Mouse (Mus musculus): ENCODE measurements around the gene Itgad. TPM values are rescaled to one million over a fixed set of nuclear protein-coding genes. Genes with fewer than 3 reads are reported as not detected.

Gene Itgad
- polyA plus RNA-seq, 1 experiment: 61.3 TPM

DNA sequence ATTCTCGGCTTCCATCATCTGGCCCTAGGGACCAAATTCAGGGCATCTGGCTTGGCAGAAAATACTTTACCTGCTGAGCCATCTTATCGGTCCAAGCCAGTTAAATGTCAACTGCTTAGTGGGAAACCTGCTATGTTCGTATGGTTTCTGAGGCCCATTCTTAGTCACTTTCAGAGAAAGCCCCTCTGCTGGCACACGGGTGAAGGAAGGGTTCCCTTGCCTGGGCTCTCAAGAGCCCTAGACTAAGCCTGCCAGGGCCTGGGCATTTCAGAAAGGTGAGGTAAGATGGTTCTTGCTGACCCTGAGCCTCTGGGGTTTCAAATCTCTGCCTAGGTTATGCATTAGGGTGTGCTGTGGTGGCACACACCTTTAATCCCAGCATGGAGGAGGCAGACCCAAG lies 91.4 kb downstream of the Itgad start:
- TF ChIP-seq CTCF (IDR thresholded peaks at IDR 0.05; ENCODE audit: extremely low read depth, insufficient read depth, insufficient read length, insufficient replicate concordance): no peak
- no peak for TF ChIP-seq POLR2A (IDR thresholded peaks at IDR 0.05; ENCODE audit: low read depth, low read length)
- peaks cover 22% of the 10 kb centered on the region for H3K36me3 ChIP-seq (ENCODE audit: control insufficient read depth, insufficient read depth, low read length)
- no peak for DNase-seq (ENCODE audit: low read depth in 1 of 2, low spot score in 2 of 2)
- no peak overlapping the region for H3K27ac ChIP-seq (ENCODE audit: insufficient read depth, low read length)
- WGBS: 92% methylated on average over 4 of the region's 4 CpGs
- 0 out of 2 replicates have a peak, but pooled peaks cover 3% of the 10 kb centered on the region for H3K27me3 ChIP-seq (ENCODE audit: control insufficient read depth, insufficient read depth, low read length)
- no peaks in the 10 kb centered on the region for H3K4me1 ChIP-seq (ENCODE audit: control insufficient read depth, insufficient read depth, insufficient read length)
- no peak overlapping the region for H3K4me3 ChIP-seq (ENCODE audit: extremely low read depth, insufficient read depth, insufficient read length)

DNA sequence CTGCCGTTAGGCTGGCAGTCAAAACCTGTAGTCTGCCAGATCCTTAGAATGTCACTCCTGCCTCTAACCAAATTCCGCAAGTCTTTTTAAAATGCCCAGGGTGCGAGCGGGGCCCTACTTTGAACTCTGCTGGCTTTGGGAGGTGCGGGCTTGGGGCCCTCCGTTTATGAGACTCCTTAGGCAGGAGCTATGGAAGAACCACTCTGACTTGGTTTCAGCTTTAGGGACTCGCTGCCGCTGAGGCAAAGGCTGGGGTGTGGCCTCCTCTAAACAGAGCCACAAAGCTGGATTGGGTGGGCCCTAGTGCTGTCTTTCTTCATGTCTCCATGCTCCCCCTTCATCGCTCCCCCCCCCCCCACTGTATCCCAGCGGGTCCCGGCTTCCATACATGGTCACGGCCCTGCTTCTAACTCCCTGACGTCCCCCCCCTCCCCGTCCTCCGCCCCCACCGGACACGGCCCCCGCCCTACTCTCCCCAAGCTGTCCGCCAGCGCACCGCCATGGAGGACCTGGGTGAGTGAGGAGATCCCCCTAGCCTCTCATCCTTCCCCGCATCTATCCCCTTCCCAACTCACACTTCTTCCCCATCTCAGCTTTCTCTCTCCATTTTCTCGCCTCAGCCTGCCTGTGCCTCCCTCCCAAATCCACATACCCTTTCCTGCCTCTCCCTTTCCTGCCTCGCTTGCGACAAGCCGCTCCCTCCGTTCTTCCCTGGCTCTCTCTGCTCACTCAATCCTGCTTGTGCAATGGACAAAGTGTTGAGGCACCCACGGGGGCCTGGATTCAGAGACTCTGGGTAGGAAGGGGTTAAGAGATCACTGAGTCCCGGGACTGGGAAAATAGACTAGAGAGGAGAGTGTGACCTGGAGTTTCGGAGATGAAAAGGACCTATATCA lies 92.6 kb downstream of the Itgad start, which contains the start of gene Tgfb1i1:
Gene Tgfb1i1 (plus strand): TSS at position 317 of the 896 bp plus-strand sequence.
- Histone ChIP-seq H3K4me3 (ENCODE audit: extremely low read depth, insufficient read depth, insufficient read length) (peak within 1 kb of the TSS; percentile 51; the same call in 1 of the 2 replicates), H3K27me3 (ENCODE audit: control insufficient read depth, insufficient read depth, low read length) (0 out of 2 replicates have a peak, but pooled peaks cover 3% of the 10 kb centered on the region), H3K4me1 (ENCODE audit: control insufficient read depth, insufficient read depth, insufficient read length) (no peaks in the 10 kb centered on the region), H3K36me3 (ENCODE audit: control insufficient read depth, insufficient read depth, low read length) (peaks cover 20% of the 10 kb centered on the region), H3K27ac (ENCODE audit: insufficient read depth, low read length) (peak within 1 kb of the TSS; percentile 71)
- WGBS: 32% methylated on average over 28 of the region's 30 CpGs
- DNase-seq (ENCODE audit: low read depth in 1 of 2, low spot score in 2 of 2): no peak
- TF ChIP-seq POLR2A (IDR thresholded peaks at IDR 0.05; ENCODE audit: low read depth, low read length) (no peak), CTCF (IDR thresholded peaks at IDR 0.05; ENCODE audit: extremely low read depth, insufficient read depth, insufficient read length, insufficient replicate concordance) (no peak)

DNA sequence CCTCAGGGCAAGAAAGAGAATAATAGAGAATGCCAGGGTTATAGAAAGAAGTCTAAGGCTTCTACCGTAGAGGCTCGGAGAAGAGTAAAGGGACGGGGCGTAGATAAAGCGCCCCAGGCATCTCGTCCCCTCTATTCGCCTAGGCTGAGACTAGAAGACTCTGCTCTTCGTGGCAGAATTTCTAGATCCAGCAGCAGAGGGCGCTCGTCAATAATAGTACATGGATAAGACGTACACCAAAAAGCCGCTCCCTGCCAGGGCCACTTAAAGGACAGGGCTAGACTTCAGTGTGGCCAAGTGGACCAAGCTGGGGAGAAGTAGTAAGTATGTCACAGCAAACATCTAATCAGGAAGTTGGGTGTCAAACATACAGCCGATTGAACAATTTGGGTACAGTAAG lies 93.3 kb downstream of the Itgad start:
- TF ChIP-seq POLR2A (IDR thresholded peaks at IDR 0.05; ENCODE audit: low read depth, low read length) (no peak), CTCF (IDR thresholded peaks at IDR 0.05; ENCODE audit: extremely low read depth, insufficient read depth, insufficient read length, insufficient replicate concordance) (peak; percentile 35; the same call in 1 of the 2 replicates)
- Histone ChIP-seq H3K27ac (ENCODE audit: insufficient read depth, low read length) (no peak overlapping the region), H3K36me3 (ENCODE audit: control insufficient read depth, insufficient read depth, low read length) (peaks cover 16% of the 10 kb centered on the region), H3K4me1 (ENCODE audit: control insufficient read depth, insufficient read depth, insufficient read length) (no peaks in the 10 kb centered on the region), H3K4me3 (ENCODE audit: extremely low read depth, insufficient read depth, insufficient read length) (no peak overlapping the region), H3K27me3 (ENCODE audit: control insufficient read depth, insufficient read depth, low read length) (0 out of 2 replicates have a peak, but pooled peaks cover 3% of the 10 kb centered on the region)
- 18% methylated on average over 13 of the region's 13 CpGs for WGBS
- DNase-seq (ENCODE audit: low read depth in 1 of 2, low spot score in 2 of 2): peak; percentile 42 to 66

DNA sequence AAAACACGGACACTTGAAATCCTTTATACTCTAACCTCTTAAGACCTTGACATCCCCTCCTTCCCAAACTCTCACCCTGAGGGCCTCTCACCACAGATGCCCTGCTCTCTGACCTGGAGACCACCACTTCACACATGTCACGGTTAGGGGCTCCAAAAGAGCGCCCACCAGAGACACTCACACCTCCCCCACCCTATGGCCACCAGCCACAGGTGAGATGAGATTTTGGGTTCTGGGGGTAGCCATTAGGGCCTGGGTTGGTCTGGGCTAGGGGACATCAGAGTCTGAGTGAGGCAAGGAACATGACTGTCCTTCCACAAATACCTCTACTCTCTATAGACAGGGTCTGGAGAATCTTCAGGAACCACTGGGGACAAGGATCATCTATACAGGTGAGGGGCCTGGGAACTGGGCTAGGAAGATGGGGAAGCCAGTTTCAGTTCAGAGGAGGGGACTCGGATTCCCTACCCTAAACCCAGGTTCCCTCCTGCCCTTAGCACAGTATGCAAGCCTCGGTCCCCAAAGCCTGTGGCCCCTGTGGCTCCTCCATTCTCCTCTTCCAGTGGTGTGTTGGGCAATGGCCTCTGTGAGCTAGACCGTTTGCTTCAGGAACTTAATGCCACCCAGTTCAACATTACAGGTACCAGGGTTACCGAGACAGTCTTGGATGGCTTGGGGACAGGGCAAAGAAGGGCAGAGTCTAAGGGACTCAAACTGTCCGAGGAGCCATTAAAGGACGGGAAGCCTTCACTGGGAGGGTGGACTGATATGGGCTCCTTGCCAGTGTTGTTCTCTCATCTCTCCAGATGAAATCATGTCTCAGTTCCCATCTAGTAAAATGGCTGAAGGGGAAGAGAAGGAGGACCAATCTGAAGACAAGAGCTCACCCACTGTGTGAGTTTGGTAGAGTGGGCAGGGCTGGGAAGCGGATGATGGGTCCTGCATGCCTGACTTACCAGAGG lies 94.2 kb downstream of the Itgad start:
- H3K27ac ChIP-seq (ENCODE audit: insufficient read depth, low read length): no peak overlapping the region
- H3K27me3 ChIP-seq (ENCODE audit: control insufficient read depth, insufficient read depth, low read length): peaks cover 3% of the 10 kb centered on the region; the same call in 1 of the 2 replicates
- peaks cover 12% of the 10 kb centered on the region for H3K36me3 ChIP-seq (ENCODE audit: control insufficient read depth, insufficient read depth, low read length)
- H3K4me3 ChIP-seq (ENCODE audit: extremely low read depth, insufficient read depth, insufficient read length): no peak overlapping the region
- no peaks in the 10 kb centered on the region for H3K4me1 ChIP-seq (ENCODE audit: control insufficient read depth, insufficient read depth, insufficient read length)
- TF ChIP-seq POLR2A (IDR thresholded peaks at IDR 0.05; ENCODE audit: low read depth, low read length): no peak
- no peak for TF ChIP-seq CTCF (IDR thresholded peaks at IDR 0.05; ENCODE audit: extremely low read depth, insufficient read depth, insufficient read length, insufficient replicate concordance)
- WGBS: 85% methylated on average over 10 of the region's 10 CpGs
- DNase-seq (ENCODE audit: low read depth in 1 of 2, low spot score in 2 of 2): no peak

DNA sequence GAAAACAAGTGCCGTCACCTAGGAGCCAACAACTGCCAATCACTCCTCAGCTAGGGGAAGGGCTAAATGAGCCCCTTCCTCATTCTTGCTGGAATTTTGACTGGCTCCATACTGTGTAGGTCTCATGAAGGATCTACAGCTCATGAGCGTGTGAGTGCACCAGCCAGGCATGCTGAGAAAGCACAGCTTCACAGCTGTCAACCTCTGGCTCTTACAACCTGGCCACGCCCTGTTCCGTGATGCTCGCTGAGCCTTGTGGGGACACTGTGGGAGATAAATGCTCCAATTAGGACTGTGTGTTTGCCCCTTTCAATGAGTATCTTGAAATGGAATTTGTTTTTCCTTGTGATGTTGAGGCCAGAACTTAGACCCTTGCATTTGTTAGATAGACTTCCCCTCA lies 95.8 kb downstream of the Itgad start:
- TF ChIP-seq CTCF (IDR thresholded peaks at IDR 0.05; ENCODE audit: extremely low read depth, insufficient read depth, insufficient read length, insufficient replicate concordance): no peak
- TF ChIP-seq POLR2A (IDR thresholded peaks at IDR 0.05; ENCODE audit: low read depth, low read length): no peak
- no peak overlapping the region for H3K4me3 ChIP-seq (ENCODE audit: extremely low read depth, insufficient read depth, insufficient read length)
- peaks cover 4% of the 10 kb centered on the region; the same call in 1 of the 2 replicates for H3K36me3 ChIP-seq (ENCODE audit: control insufficient read depth, insufficient read depth, low read length)
- H3K27ac ChIP-seq (ENCODE audit: insufficient read depth, low read length): no peak overlapping the region
- H3K27me3 ChIP-seq (ENCODE audit: control insufficient read depth, insufficient read depth, low read length): peaks cover 3% of the 10 kb centered on the region; the same call in 1 of the 2 replicates
- H3K4me1 ChIP-seq (ENCODE audit: control insufficient read depth, insufficient read depth, insufficient read length): no peaks in the 10 kb centered on the region
- 90% methylated on average over 5 of the region's 5 CpGs for WGBS
- no peak for DNase-seq (ENCODE audit: low read depth in 1 of 2, low spot score in 2 of 2)

DNA sequence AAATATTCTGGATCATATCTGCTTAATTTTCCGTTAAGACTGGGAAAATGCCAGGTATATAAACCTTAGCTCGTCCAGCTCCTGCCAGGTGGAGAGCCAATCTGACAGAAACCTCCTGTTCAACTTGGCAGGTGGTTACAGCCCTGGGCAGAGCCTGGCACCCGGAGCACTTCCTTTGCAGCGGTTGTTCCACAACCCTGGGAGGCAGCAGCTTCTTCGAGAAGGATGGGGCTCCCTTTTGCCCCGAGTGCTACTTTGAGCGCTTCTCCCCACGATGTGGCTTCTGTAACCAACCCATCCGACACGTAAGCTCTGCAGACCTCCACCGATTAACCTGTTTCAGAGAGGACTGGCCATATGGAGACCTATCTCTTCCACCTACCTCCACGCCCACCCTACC lies 97.8 kb downstream of the Itgad start:
- no peaks in the 10 kb centered on the region; the same call in 1 of the 2 replicates for H3K27me3 ChIP-seq (ENCODE audit: control insufficient read depth, insufficient read depth, low read length)
- no peak for DNase-seq (ENCODE audit: low read depth in 1 of 2, low spot score in 2 of 2)
- TF ChIP-seq CTCF (IDR thresholded peaks at IDR 0.05; ENCODE audit: extremely low read depth, insufficient read depth, insufficient read length, insufficient replicate concordance) (no peak), POLR2A (IDR thresholded peaks at IDR 0.05; ENCODE audit: low read depth, low read length) (no peak)
- no peaks in the 10 kb centered on the region for H3K4me1 ChIP-seq (ENCODE audit: control insufficient read depth, insufficient read depth, insufficient read length)
- no peak overlapping the region for H3K4me3 ChIP-seq (ENCODE audit: extremely low read depth, insufficient read depth, insufficient read length)
- 32% methylated on average over 12 of the region's 12 CpGs for WGBS
- no peak overlapping the region for H3K27ac ChIP-seq (ENCODE audit: insufficient read depth, low read length)
- peaks cover 4% of the 10 kb centered on the region; the same call in 1 of the 2 replicates for H3K36me3 ChIP-seq (ENCODE audit: control insufficient read depth, insufficient read depth, low read length)

All from spleen, adult 2 months (tissue).